Mouse (Mus musculus) embryonic facial prominence, embryonic 12.5 days (tissue): ENCODE data around the gene Med17. TPM values are rescaled to one million over a fixed set of nuclear protein-coding genes. Genes with fewer than 3 reads are reported as not detected.
A peak's percentile ranks its signal among the peaks of the same experiment; 100 is the strongest.
"Not testable (repeated sequence)": the region's sequence is repeated elsewhere in the genome, so short reads cannot be mapped to it uniquely, and the experiment has no call there.

Source experiments
- ATAC-seq: fragments of 200-750 bp; cut with Nextera tagmentation; 2 replicates; pipeline ENCODE4 v1.8.0; 2017; ENCODE audit not compliant: insufficient number of reproducible peaks, insufficient read depth, low FRiP score, low TSS enrichment
- H3K27ac ChIP-seq: fragments of 300-500 bp; sonication (generic); 2 replicates; pipeline ENCODE4 v1.5.1; 2016; ENCODE audit warnings: mild to moderate bottlenecking
- H3K27me3 ChIP-seq: fragments of 300-500 bp; sonication (generic); 2 replicates; pipeline ENCODE4 v1.6.1; 2016; ENCODE audit warnings: mild to moderate bottlenecking, moderate library complexity
- H3K36me3 ChIP-seq: fragments of 300-500 bp; sonication (generic); 2 replicates; pipeline ENCODE4 v1.6.1; 2016; ENCODE audit warnings: mild to moderate bottlenecking
- H3K4me1 ChIP-seq: fragments of 300-500 bp; sonication (generic); 2 replicates; pipeline ENCODE4 v1.6.1; 2016
- H3K4me2 ChIP-seq: fragments of 300-500 bp; sonication (generic); replicated peaks from 2 replicates; pipeline ENCODE4 v1.6.1; 2016; ENCODE audit warnings: mild to moderate bottlenecking, moderate library complexity
- H3K4me3 ChIP-seq: fragments of 300-500 bp; sonication (generic); 2 replicates; pipeline ENCODE4 v1.5.1; 2016; ENCODE audit warnings: mild to moderate bottlenecking
- H3K9ac ChIP-seq: fragments of 300-500 bp; sonication (generic); 2 replicates; pipeline ENCODE4 v1.6.1; 2016; ENCODE audit warnings: mild to moderate bottlenecking, moderate library complexity
- H3K9me3 ChIP-seq: fragments of 300-500 bp; sonication (generic); 2 replicates; pipeline ENCODE4 v1.6.1; 2016; ENCODE audit warnings: mild to moderate bottlenecking, moderate library complexity
- WGBS: fragments of 180-500 bp; shearing (Covaris S2); methylation state at CpG from one replicate; pipeline ENCODE4 v1.1.7; 2016; 5-methylcytosine and 5-hydroxymethylcytosine counted together
- polyA plus RNA-seq: library from polyadenylated mRNA; unstranded; fragments of >200 nt; fragmentation: Nextera tagmentation; extraction: Ambion mirVana; gene quantifications from 2 replicates; pipeline ENCODE4 v1.2.1, GENCODE M21; 2016

Gene Med17
- polyA plus RNA-seq, 1 experiment from 2014 or later, result 41.1 TPM

- H3K4me3 ChIP-seq, result peak within 1 kb of the TSS; percentile 80
- peak; percentile 80 for ATAC-seq
- peaks cover 20% of the 10 kb centered on the region for H3K4me1 ChIP-seq
- H3K9me3 ChIP-seq, result no peaks in the 10 kb centered on the region
- under 1% methylated on average over 35 of the region's 35 CpGs for WGBS
- peak within 1 kb of the TSS; percentile 79 for H3K4me2 ChIP-seq
- H3K27ac ChIP-seq, result peak within 1 kb of the TSS; percentile 93
- H3K9ac ChIP-seq, result peak within 1 kb of the TSS; percentile 95
- H3K27me3 ChIP-seq, result no peaks in the 10 kb centered on the region
- H3K36me3 ChIP-seq, result peaks cover 29% of the 10 kb centered on the region
Observed at GRCm38 (mm10) chr9:15306398-15307119, 26.8 kb upstream of the Med17 start, which contains the start of gene 4931406C07Rik. Gene 4931406C07Rik (minus strand): TSS chr9:15306448.

- peak within 1 kb of the TSS; percentile 95 for H3K9ac ChIP-seq
- peak within 1 kb of the TSS; percentile 80 for H3K4me3 ChIP-seq
- peaks cover 24% of the 10 kb centered on the region for H3K36me3 ChIP-seq
- peak within 1 kb of the TSS; percentile 93 for H3K27ac ChIP-seq
- H3K9me3 ChIP-seq, result no peaks in the 10 kb centered on the region
- peak; percentile 87 for ATAC-seq
- H3K4me1 ChIP-seq, result peaks cover 20% of the 10 kb centered on the region
- peak within 1 kb of the TSS; percentile 79 for H3K4me2 ChIP-seq
- no peaks in the 10 kb centered on the region for H3K27me3 ChIP-seq
- 13% methylated on average over 45 of the region's 45 CpGs for WGBS
Observed at GRCm38 (mm10) chr9:15305503-15306397, 26.0 kb upstream of the Med17 start, which contains the start of gene Taf1d. Gene Taf1d (plus strand): TSS chr9:15306214.

DNA sequence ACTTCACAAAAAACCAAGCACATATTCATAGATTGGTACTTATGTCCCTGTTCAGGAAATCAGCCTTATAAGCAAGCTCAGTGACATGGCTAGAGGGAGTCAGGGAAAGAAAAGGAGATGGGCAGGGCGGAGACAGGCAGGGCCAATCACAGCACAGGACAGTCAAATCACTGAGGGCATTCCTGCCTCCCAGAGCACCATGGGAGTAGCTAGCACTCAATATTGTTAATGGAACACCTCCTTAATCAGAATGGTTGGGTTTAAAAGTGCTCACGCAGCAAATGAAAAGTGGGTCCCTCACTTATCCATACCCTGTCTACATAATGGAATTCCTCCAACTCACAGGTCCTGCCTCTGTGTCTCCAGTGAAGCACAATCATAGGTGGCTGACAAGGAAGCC lies 23.1 kb upstream of the Med17 start:
- H3K4me1 ChIP-seq, result peaks cover 10% of the 10 kb centered on the region
- H3K27ac ChIP-seq, result no peak overlapping the region
- WGBS, result 63% methylated on average over 2 of the region's 2 CpGs
- H3K4me2 ChIP-seq, result no peak overlapping the region
- H3K36me3 ChIP-seq, result no peaks in the 10 kb centered on the region
- ATAC-seq, result no peak
- no peak overlapping the region for H3K9ac ChIP-seq
- no peaks in the 10 kb centered on the region for H3K9me3 ChIP-seq
- H3K27me3 ChIP-seq, result no peaks in the 10 kb centered on the region
- H3K4me3 ChIP-seq, result no peak overlapping the region

DNA sequence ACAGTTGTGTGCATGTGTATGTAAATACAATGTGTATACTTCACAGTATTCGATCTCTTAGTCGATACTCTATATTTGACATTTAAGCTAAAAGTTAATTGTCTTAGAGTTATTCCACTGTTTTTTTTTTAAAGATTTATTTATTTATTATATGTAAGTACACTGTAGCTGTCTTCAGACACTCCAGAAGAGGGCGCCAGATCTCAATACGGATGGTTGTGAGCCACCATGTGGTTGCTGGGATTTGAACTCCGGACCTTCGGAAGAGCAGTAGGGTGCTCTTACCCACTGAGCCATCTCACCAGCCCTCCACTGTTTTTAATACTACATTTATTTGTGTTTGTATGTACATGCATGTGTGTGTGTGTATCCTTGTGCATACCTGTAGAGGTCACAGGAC lies 22.3 kb upstream of the Med17 start:
- ATAC-seq, result not testable (repeated sequence)
- 78% methylated on average over 6 of the region's 6 CpGs for WGBS

GRCm38 (mm10) chr9:15301399-15301798 lies 21.7 kb upstream of the Med17 start:
- Histone ChIP-seq H3K9me3 (no peaks in the 10 kb centered on the region), H3K27me3 (no peaks in the 10 kb centered on the region), H3K4me2 (no peak overlapping the region), H3K4me3 (no peak overlapping the region), H3K36me3 (no peaks in the 10 kb centered on the region), H3K4me1 (no peaks in the 10 kb centered on the region), H3K27ac (peak overlapping the region; percentile 30), H3K9ac (no peak overlapping the region)
- WGBS, result 15% methylated on average over 6 of the region's 6 CpGs
- no peak for ATAC-seq

More for the DNA sequence above, 22.3 kb upstream of the Med17 start:
- not testable (repeated sequence) for H3K27ac ChIP-seq, H3K4me2 ChIP-seq, H3K9ac ChIP-seq, H3K27me3 ChIP-seq, H3K4me1 ChIP-seq, H3K4me3 ChIP-seq, H3K9me3 ChIP-seq, H3K36me3 ChIP-seq

DNA sequence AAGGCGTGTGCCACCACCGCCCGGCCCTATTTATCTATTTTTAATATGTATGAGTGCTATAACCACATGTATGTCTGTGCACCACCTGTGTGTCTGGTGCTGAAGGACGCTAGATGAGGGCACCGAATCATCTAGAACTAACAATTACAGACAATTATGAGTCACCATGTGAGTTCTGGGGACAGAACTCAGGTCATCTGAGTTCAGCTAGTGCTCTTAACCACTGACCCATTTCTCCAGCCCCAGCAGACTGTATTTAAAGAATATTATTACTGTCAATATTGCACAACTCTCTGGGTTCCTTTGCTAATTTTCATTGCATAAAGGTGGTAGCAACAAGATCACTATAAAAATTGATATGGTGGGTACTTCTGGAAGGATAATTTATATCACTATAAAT lies 20.3 kb upstream of the Med17 start:
- WGBS, result 79% methylated on average over 5 of the region's 5 CpGs

DNA sequence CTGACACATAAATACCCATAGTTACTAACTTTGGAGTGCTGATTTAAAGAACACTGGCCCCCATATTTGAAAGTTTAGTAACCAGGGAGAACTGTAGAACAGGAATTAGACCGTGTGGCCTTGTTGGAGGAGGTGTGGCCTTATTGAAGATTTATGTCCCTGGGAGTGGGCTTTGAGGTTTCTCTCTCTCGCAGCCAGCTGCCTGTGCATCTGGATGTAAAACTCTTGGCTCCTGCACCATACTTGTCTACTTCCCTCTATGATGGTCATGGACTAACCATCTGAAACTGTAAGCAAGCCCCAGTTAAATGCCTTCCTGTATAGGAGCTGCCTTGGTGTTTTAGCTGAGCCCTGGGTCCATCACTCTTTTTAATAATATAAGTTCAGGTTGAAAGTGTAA lies 18.7 kb upstream of the Med17 start:
- Histone ChIP-seq H3K9ac (no peak overlapping the region), H3K36me3 (peaks cover 3% of the 10 kb centered on the region; the same call in 1 of the 2 replicates), H3K27me3 (no peaks in the 10 kb centered on the region), H3K27ac (no peak overlapping the region), H3K9me3 (no peaks in the 10 kb centered on the region), H3K4me2 (no peak overlapping the region), H3K4me3 (no peak overlapping the region), H3K4me1 (no peaks in the 10 kb centered on the region)
- 61% methylated on average over 2 of the region's 2 CpGs for WGBS
- no peak for ATAC-seq

More for the DNA sequence above, 20.3 kb upstream of the Med17 start:
- Histone ChIP-seq H3K4me3 (no peak overlapping the region), H3K9me3 (no peaks in the 10 kb centered on the region), H3K27ac (no peak overlapping the region), H3K27me3 (no peaks in the 10 kb centered on the region), H3K36me3 (no peaks in the 10 kb centered on the region), H3K9ac (no peak overlapping the region), H3K4me1 (no peaks in the 10 kb centered on the region), H3K4me2 (no peak overlapping the region)
- no peak for ATAC-seq

GRCm38 (mm10) chr9:15297112-15297511 lies 17.4 kb upstream of the Med17 start:
- no peaks in the 10 kb centered on the region for H3K4me1 ChIP-seq
- WGBS, result 89% methylated on average over 7 of the region's 7 CpGs
- no peak overlapping the region for H3K27ac ChIP-seq
- ATAC-seq, result no peak
- H3K36me3 ChIP-seq, result peaks cover 3% of the 10 kb centered on the region; the same call in 1 of the 2 replicates
- no peaks in the 10 kb centered on the region for H3K27me3 ChIP-seq
- H3K9me3 ChIP-seq, result no peaks in the 10 kb centered on the region
- no peak overlapping the region for H3K9ac ChIP-seq
- no peak overlapping the region for H3K4me3 ChIP-seq
- no peak overlapping the region for H3K4me2 ChIP-seq

DNA sequence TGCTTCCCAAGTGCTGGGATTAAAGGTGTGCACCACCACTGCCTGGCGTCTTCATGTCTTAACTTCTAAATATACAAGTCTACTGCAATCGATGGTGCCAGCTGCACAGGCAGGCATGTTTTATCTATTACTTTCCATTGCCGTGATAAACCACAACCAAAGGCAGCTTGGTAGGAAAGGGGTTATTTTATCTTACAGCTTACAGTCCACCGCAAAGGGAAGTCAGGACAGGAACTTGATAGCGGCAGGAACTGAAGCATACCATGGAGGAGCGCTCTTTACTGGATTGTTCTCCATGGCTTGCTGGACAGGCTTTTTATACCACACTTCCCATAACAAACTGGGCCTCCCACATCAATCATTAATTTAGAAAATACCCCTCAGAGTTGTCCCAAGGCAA lies 9.5 kb upstream of the Med17 start:
- Histone ChIP-seq H3K4me1 (no peaks in the 10 kb centered on the region), H3K36me3 (peaks cover 9% of the 10 kb centered on the region; the same call in 1 of the 2 replicates), H3K9me3 (no peaks in the 10 kb centered on the region), H3K9ac (no peak overlapping the region), H3K4me2 (no peak overlapping the region), H3K27ac (no peak overlapping the region), H3K4me3 (no peak overlapping the region), H3K27me3 (no peaks in the 10 kb centered on the region)
- 85% methylated on average over 6 of the region's 6 CpGs for WGBS
- no peak for ATAC-seq

- ATAC-seq, result no peak
- Histone ChIP-seq H3K4me3 (no peak overlapping the region), H3K9ac (no peak overlapping the region), H3K36me3 (0 out of 2 replicates have a peak, but pooled peaks cover 5% of the 10 kb centered on the region), H3K27me3 (no peaks in the 10 kb centered on the region), H3K9me3 (no peaks in the 10 kb centered on the region), H3K27ac (no peak overlapping the region), H3K4me1 (no peaks in the 10 kb centered on the region), H3K4me2 (no peak overlapping the region)
- 92% methylated on average over 3 of the region's 3 CpGs for WGBS
Observed at GRCm38 (mm10) chr9:15288402-15288801, 8.7 kb upstream of the Med17 start.

DNA sequence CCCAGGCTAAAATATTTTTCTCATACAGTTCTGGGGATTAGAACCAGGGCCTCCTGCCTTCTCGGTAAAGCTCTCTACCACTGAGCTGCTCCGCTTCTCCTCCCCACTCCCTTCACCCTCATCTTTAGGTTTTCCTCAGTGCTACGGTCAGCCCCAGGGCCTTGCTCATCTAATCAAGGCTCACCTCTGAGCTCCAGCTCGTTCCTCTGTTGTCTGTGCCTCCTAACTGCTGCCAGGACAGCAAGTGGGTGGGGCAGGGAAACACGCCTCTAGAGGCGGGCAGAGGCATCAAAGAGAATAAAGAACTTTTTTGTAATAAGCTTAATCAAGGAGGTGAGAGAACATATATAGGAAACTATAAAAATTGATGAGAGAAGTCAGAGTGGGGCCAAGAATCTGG lies 8.1 kb upstream of the Med17 start:
- Histone ChIP-seq H3K4me3 (no peak overlapping the region), H3K9ac (no peak overlapping the region), H3K27ac (no peak overlapping the region), H3K4me1 (no peaks in the 10 kb centered on the region), H3K27me3 (no peaks in the 10 kb centered on the region), H3K4me2 (no peak overlapping the region), H3K36me3 (0 out of 2 replicates have a peak, but pooled peaks cover 5% of the 10 kb centered on the region), H3K9me3 (no peaks in the 10 kb centered on the region)
- 54% methylated on average over 6 of the region's 6 CpGs for WGBS
- ATAC-seq, result no peak
